Mouse (Mus musculus) embryo, embryonic 11.5 days (tissue): ENCODE results near the gene Gast.
"Not testable (repeated sequence)": the region's sequence is repeated elsewhere in the genome, so short reads cannot be mapped to it uniquely, and the experiment has no call there.

Experiments
- DNase-seq: peaks from one replicate; pipeline ENCODE4 v3.0.0-alpha.2; 2012; ENCODE audit warnings: low read depth, low spot score

Gast gene

GRCm38 (mm10) chr11:100320701-100321410 is 13.4 kb upstream of the Gast start:
- not testable (repeated sequence) for DNase-seq

GRCm38 (mm10) chr11:100321479-100322305 is 12.5 kb upstream of the Gast start:
- not testable (repeated sequence) for DNase-seq

- no peak for DNase-seq
These were observed 11.5 kb upstream of the Gast start for GRCm38 (mm10) chr11:100322591-100323258.

- DNase-seq = peak; percentile 63
These were observed 10.6 kb upstream of the Gast start for GRCm38 (mm10) chr11:100323578-100323977.

GRCm38 (mm10) chr11:100325062-100325629 is 9.1 kb upstream of the Gast start:
- DNase-seq = no peak

GRCm38 (mm10) chr11:100327316-100327715 is 6.9 kb upstream of the Gast start:
- DNase-seq = no peak

GRCm38 (mm10) chr11:100327761-100328160 is 6.4 kb upstream of the Gast start:
- DNase-seq = no peak

GRCm38 (mm10) chr11:100330235-100330634 is 4.0 kb upstream of the Gast start:
- no peak for DNase-seq

- DNase-seq = not testable (repeated sequence)
These were observed 3.3 kb upstream of the Gast start for GRCm38 (mm10) chr11:100330816-100331375.

- no peak for DNase-seq
These were observed 1.3 kb upstream of the Gast start for GRCm38 (mm10) chr11:100332766-100333515.

GRCm38 (mm10) chr11:100335731-100336130 is 1.5 kb downstream of the Gast start:
- DNase-seq = no peak

- no peak for DNase-seq
These were observed 10.1 kb downstream of the Gast start for GRCm38 (mm10) chr11:100344269-100344668.

GRCm38 (mm10) chr11:100352076-100352857 is 18.1 kb downstream of the Gast start:
- DNase-seq = no peak

- no peak for DNase-seq
These were observed 21.1 kb downstream of the Gast start for GRCm38 (mm10) chr11:100355151-100355951.

- DNase-seq = peak; percentile 47
These were observed 22.0 kb downstream of the Gast start, which contains the start of gene Hap1 for GRCm38 (mm10) chr11:100355972-100356818. Gene Hap1, minus strand, starts transcription at chr11:100356128.

- DNase-seq = no peak
These were observed 22.6 kb downstream of the Gast start for GRCm38 (mm10) chr11:100356819-100357211.

GRCm38 (mm10) chr11:100357408-100357807 is 23.2 kb downstream of the Gast start:
- no peak for DNase-seq

- no peak for DNase-seq
These were observed 26.0 kb downstream of the Gast start for GRCm38 (mm10) chr11:100360175-100360574.
